Mouse (Mus musculus) gastrocnemius, adult 2 months (tissue): ENCODE measurements at regions not wholly inside any gene's neighbourhood (a gene's known extent, or its start where the extent isn't known, plus 50 kb on each side); places are given as distances from the start of the nearest gene placed in this dataset.
A peak's percentile ranks its signal among the peaks of the same experiment; 100 is the strongest.

Experiments
- DNase-seq: peaks from one replicate; pipeline ENCODE4 v3.0.0; 2022
- H3K27ac ChIP-seq: fragments of 200-600 bp; 2 replicates; pipeline ENCODE4 v1.8.1; 2022; ENCODE audit warnings: mild to moderate bottlenecking
- H3K4me3 ChIP-seq: fragments of 200-600 bp; 2 replicates; pipeline ENCODE4 v1.8.1; 2022; ENCODE audit warnings: mild to moderate bottlenecking, moderate library complexity
- CTCF ChIP-seq: fragments of 200-600 bp; IDR thresholded peaks from 2 replicates; pipeline ENCODE4 v1.8.1; 2022; ENCODE audit warnings: antibody characterized with exemption, mild to moderate bottlenecking, moderate library complexity
- intact Hi-C: fragments of 180-260 bp; cut with DNase I; formaldehyde crosslinking; loops from one replicate; pipeline ENCODE4 v1.15.1; 2025

DNA sequence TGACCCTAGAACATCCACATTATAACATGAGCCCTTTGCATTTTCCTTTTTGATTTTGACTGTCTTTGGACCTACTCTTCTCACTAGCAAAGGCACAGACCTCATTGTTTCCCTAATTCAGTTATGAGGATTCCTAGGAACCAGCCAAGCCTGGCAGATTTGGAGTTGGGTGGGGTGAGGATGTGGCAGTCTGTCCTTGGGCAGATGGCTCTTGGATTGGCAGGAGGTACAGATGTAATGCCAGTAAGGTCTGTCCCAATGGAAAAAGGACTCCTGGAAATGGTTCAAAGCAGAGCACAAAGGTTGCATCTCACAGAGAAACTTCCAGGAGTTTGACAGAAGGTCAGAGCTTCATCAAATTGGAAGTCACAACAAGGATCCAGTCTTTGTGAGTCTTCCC is 121.2 kb downstream of the Ttc32 start:
- DNase-seq: no peak
- intact Hi-C loops: no loop called here
- Histone ChIP-seq H3K27ac (no peak overlapping the region), H3K4me3 (no peak overlapping the region)
- TF ChIP-seq CTCF: no peak

DNA sequence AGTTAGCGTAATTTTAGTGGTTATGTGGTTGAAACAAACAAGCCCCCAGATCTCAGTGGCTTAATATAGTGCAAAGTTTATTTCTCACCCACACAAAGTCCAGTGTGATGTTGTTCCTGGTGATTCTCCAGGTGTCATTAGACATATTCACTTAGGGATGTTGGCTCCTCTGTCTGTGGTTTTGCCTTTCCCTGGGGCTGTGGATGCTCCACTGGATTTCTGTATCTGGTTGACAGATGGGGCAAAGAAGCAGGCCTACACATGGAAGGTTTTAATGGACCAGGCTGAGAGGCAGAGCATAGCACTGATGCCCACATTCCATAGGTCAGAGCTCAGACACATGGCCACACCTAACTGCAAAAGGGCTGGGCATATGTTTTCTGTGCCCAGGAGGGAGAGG is 121.6 kb downstream of the Ttc32 start:
- no peak overlapping the region for H3K27ac ChIP-seq
- no peak for TF ChIP-seq CTCF
- H3K4me3 ChIP-seq: no peak overlapping the region
- no peak for DNase-seq
- intact Hi-C loops: no loop called here

DNA sequence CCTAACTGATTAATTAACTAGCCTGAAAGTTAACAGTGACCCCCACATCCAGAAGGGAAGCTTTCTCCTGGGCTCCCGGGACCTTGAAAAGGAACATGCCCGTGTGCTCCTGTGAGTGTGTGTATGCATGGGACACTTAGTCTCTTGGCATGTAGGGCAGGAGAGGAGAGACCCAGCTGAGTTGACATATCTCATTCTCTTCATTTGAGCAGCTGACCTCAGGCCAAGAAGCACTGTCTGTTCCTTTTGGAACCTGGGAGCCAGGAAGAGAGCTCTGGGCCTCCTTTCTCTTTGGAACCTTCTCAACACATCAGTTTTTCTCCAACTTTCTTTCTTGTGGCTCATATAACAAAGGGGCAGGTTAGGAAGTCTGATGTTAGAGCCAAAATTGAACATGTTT is 124.7 kb downstream of the Ttc32 start:
- H3K4me3 ChIP-seq: no peak overlapping the region
- intact Hi-C loops: no loop called here
- no peak for DNase-seq
- H3K27ac ChIP-seq: no peak overlapping the region
- no peak for TF ChIP-seq CTCF

DNA sequence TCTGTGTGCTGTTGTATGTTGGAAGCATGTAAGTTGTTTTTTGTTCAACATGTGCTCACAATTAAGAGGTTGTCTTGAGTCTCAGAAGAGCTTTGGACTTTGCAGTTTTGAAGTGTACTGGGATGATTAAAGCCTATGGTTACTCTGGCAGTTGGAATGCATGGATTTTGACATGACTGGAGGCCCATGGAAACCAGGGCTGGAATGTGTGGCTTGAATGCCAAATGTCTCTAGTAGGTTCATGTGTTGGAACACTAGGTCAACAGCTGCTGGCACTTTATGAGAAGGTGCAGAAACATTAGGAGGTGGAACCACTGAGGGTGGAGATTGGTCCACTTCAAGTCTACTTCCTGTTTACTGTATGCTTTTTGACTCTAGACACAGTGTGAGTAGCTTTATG is 127.0 kb downstream of the Ttc32 start:
- Histone ChIP-seq H3K27ac (no peak overlapping the region), H3K4me3 (no peak overlapping the region)
- no peak for TF ChIP-seq CTCF
- no peak for DNase-seq
- intact Hi-C loops: no loop called here

DNA sequence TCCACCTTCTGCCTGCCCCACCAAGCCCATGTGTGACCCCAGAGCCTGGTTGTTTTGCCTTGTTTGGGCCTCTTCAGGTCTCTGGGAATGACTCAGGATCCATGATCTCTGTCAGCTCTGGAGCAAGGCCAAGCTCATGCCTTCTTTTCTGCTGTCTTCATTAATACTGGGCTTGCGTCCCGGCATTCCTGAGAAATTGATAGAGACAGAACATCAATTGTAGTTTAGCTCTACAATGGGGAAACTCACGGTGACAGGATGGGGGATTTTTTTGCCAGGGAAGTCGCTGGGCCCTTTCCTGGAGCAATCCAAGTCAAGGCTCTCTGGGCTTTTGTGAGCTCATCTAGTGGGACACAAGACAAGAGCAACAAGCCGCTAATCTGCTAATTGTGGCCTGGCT is 129.0 kb downstream of the Ttc32 start:
- no peak overlapping the region for H3K4me3 ChIP-seq
- H3K27ac ChIP-seq: no peak overlapping the region
- peak; percentile 29 for DNase-seq
- no peak for TF ChIP-seq CTCF
- intact Hi-C loops: no loop called here

DNA sequence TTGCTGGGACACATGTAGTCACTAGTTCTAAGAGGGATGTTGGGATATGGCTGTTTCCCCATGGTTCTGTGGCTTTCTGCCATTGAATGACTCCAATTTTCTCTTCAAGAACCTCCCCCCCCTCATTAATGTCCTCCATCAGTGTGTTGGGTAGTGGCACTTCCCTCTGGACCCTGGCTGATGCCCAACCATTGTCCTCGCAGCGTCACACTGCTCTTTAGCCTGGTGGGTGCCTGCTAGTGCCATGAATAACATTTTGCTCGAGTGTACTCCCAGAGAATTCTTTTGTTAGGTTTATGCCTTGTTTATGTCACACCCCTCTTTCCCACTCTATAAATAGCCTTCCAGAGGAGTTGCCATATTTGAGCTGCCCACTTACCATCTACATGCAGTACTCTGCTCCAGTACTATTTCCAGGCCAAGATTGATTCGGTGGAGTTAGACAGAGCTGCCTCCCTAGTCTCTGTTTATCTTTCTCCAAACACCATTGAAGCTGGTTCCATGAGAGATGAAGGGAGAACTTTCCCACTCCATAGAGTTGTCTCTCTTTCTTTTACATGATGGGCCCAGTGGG is 135.7 kb downstream of the Ttc32 start:
- no peak for TF ChIP-seq CTCF
- Histone ChIP-seq H3K4me3 (no peak overlapping the region), H3K27ac (no peak overlapping the region)
- DNase-seq: no peak
- intact Hi-C loops: loop anchor here (5.0 kb wide), 1 partner anchor 113 kb away; no protein-coding TSS in a partner anchor

DNA sequence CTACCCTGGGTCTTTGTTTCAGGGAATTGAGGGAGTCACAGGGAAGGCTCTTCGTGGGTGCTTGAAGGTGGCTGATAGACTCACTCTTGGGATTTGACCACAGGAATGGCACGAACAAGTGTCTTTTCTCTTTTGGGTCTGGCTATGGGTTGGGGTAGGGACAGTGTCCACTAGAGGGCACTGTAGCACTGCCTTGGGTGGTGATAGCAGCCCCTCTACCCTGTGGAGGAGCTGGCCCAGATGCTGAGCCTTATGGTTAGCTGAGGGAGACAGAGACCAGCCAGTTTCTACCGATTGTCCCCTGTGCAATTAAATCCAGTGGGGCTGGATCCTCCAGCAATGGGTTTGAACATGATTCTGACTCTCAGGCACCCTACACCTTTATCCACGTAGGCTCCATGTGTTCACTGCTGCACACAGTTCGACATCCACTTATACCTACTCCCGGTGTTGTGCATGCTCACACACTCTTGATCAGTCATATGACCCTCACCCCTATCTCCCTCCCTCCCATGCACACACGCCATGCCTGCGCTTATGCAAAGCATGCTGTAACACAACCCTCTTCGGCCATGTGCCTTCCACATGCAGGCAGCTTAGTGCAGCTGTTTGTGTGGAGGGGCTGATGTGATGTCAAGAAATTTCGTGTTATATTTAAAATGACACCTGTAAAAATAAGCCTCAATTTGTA is 136.6 kb downstream of the Ttc32 start:
- intact Hi-C loops: loop anchor here (5.0 kb wide), 1 partner anchor 114 kb away; no protein-coding TSS in a partner anchor
- Histone ChIP-seq H3K4me3 (no peak overlapping the region), H3K27ac (no peak overlapping the region)
- DNase-seq: peak; percentile 37
- peak; percentile 79 for TF ChIP-seq CTCF

DNA sequence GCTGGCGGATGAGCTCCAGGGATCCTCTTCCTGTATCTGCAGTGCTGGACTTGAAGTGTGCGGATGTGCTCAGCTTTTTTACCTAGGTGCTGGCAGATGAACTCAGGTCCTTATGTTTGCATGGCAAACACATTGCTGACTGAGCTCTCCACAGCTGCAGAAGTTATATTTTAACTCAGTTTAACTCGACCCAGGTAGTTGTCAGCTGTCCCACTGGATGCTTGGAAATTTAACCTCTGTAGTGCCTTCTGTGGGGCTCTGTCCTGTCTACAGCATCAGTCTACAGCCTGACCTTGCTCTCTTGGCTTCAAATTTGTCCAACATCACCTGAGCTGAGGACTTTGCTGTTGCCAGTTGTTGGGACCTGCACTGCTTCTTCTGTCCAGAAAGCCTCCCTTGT is 139.2 kb downstream of the Ttc32 start:
- intact Hi-C loops: loop anchor here (5.0 kb wide), 1 partner anchor 117 kb away; no protein-coding TSS in a partner anchor
- H3K4me3 ChIP-seq: no peak overlapping the region
- no peak for TF ChIP-seq CTCF
- DNase-seq: no peak
- no peak overlapping the region for H3K27ac ChIP-seq

DNA sequence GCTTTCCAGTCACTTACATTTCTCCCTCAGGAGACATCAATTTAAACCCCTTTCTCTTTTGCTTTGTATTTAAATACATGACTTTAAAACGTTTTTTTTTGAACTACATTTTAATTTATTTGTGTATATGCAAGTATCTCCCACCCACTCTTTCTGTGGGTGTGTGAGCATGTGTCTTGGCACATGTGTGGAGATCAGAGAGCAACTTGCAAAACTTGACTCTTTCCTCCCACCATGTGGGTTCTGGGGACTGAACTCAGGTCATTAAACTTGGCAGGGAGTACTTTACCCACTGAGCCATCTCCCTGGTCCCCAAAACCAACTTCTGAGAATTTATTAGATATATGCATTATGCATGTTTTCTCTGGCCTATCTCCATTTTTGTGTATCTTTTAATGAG is 143.9 kb downstream of the Ttc32 start:
- no peak overlapping the region for H3K4me3 ChIP-seq
- H3K27ac ChIP-seq: no peak overlapping the region
- TF ChIP-seq CTCF: no peak
- intact Hi-C loops: no loop called here
- DNase-seq: no peak

DNA sequence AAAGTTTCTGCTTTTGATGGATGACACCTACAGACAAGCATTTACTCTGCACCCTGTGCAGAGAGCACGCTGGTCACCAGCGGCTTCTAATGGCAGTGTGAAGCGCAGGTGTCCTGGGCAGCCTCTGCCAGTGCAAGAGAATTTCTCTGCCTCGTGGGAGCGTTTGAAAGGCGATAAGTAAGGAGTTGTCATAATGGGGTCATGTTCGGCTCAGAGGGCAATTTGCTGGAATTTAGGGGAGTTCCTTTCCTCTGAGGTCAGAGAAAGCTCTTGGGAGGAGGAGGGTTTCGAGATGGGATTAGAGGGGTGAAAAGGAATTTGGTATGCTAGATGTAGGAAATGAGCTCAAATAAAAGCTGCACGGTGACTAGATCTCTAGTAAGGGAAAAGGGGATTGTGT is 144.5 kb downstream of the Ttc32 start:
- DNase-seq: no peak
- intact Hi-C loops: no loop called here
- no peak overlapping the region for H3K27ac ChIP-seq
- no peak overlapping the region for H3K4me3 ChIP-seq
- TF ChIP-seq CTCF: no peak

DNA sequence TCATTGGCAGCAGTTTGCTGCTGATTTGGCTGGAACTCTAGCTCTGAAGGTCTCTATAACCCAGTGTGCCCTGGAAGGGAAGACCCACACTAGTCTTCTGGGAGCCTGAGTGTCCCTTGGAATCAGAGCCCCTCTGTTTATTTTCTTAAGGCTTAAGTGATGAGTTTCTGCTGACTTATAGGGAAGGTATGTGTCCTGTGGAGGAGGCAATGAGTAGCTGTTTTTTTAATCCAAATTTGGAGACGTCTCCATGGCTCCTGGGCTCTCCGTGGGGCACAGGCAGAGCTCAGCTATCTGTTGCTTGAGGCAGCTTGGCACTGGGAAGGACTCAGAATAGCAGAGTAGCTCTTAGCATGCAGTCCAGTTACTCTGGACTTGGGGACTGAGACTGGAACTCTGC is 146.4 kb downstream of the Ttc32 start:
- intact Hi-C loops: no loop called here
- Histone ChIP-seq H3K27ac (no peak overlapping the region), H3K4me3 (no peak overlapping the region)
- no peak for TF ChIP-seq CTCF
- no peak for DNase-seq

DNA sequence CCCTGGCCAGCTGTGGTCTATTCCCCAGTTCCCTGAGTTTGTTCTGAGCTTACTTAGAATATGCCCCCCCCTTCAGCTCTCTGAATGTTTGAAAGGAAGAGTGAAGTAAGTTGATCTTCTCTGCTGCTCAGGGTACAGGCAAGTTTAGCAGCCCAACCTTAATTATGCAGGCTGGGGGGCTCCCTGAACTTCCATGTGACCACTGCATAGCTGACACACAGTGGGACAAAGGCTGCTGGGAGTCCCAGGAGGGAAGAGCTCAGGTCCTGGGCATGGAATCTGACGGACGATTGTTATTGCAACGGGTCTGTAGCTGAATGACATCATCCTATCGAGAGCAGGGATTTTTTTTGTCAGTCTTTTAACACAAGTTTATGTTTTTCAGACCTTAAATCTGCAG is 148.8 kb downstream of the Ttc32 start:
- no peak overlapping the region for H3K27ac ChIP-seq
- TF ChIP-seq CTCF: no peak
- DNase-seq: no peak
- no peak overlapping the region for H3K4me3 ChIP-seq
- intact Hi-C loops: no loop called here

DNA sequence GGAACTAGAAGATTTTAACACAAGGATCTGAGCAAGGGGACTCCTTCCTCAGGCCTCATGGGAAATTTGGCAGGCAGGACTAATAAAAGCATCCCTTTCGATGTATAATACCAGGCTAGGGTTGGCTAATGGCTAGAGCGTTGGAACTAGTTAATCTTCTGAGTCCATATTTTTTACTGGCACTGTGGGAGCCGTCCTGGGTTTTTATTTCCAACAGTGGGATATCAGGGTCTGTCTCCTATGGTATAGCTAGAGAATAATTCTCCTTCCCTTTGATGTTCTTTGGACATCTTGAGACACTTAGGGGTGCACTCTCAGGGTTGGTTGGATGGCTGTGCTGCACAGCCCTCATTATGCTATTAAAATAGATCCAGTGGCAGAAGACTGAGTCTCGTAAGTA is 150.9 kb downstream of the Ttc32 start:
- Histone ChIP-seq H3K27ac (no peak overlapping the region), H3K4me3 (no peak overlapping the region)
- intact Hi-C loops: no loop called here
- no peak for DNase-seq
- no peak for TF ChIP-seq CTCF

DNA sequence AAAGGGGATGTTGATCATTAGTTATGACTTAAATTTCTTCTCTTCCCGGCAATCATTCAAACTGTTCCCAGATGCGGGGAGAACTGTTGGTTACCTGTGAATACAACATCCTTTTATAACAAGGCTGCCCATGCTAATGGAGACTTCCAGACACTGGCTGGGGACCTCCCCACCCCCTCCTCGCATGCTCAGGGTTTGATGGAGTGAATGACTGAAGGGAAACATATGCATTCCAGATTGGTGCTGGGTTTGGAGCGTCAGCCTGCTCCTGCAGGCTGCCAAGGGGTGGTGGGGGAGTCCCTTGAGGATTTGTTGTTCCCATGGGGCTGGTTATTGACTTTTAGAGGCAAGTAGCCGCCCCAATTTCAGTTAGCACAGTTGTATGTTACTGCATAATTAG is 161.9 kb downstream of the Ttc32 start:
- DNase-seq: no peak
- Histone ChIP-seq H3K27ac (no peak overlapping the region), H3K4me3 (no peak overlapping the region)
- intact Hi-C loops: no loop called here
- no peak for TF ChIP-seq CTCF
